Mouse (Mus musculus): Measurements from ENCODE around the gene Majin. TPM values are rescaled to one million over a fixed set of nuclear protein-coding genes. Genes with fewer than 3 reads are reported as not detected.
A peak's percentile ranks its signal among the peaks of the same experiment; 100 is the strongest.

Majin gene
- total RNA-seq, 2 experiments from 2014 or later, result not detected

DNA sequence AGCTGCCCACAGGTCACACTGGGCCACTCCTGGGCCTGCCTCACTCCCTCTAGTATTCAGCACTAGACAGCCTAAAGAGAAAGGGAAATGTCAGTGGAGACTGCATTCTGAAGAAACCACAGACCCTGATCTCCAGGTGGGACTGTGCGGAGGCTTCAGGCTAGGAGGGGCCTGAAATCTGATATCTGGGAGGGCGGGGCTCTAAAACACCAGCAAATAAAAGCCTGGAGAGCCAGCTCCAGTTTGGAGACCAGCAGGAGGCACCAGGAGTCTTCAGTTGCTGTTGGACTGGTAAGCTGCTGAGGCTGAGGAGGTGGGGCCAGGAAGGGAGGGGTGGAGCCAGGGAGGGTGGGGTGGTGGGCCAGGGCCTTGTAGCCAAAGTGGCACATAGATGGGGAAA lies 41.9 kb downstream of the Majin start, which contains the start of gene Gpha2:
Gene Gpha2, plus strand, starts transcription at position 246 of the 400 bp plus-strand sequence.
- intact Hi-C loops (cut with DNase I), result no loop called here
- no peak for DNase-seq

- no peak for DNase-seq
- intact Hi-C loops (cut with DNase I), result no loop called here
Observed at GRCm38 (mm10) chr19:6226763-6227162, 42.6 kb downstream of the Majin start.

DNA sequence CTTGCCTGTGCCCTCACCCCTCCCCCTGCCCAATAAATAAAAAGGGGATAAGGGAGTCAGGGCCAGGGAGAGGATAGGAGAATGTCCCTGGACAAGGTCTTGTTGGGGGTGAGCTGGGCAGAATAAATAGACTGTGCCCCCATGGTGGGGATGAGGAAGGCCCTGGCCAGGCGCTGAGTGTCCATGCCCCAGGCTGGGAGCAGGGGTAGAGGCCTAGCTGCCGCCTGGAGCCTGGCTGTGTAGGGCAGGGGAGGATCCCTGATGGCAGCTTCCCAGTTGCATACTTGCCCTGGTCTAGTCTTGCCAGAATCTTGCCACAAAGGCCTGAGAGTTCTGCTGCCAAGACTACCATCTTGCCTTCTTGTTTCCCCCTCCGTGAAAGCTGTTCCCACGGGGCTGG lies 43.7 kb downstream of the Majin start:
- intact Hi-C loops (cut with DNase I), result no loop called here
- DNase-seq, result no peak

GRCm38 (mm10) chr19:6230411-6230810 lies 46.2 kb downstream of the Majin start:
- DNase-seq, result no peak
- intact Hi-C loops (cut with DNase I), result loop anchor here (5.0 kb wide), 1 partner anchor 88 kb away; the partner anchor contains the start of genes Arl2 and Batf2

DNA sequence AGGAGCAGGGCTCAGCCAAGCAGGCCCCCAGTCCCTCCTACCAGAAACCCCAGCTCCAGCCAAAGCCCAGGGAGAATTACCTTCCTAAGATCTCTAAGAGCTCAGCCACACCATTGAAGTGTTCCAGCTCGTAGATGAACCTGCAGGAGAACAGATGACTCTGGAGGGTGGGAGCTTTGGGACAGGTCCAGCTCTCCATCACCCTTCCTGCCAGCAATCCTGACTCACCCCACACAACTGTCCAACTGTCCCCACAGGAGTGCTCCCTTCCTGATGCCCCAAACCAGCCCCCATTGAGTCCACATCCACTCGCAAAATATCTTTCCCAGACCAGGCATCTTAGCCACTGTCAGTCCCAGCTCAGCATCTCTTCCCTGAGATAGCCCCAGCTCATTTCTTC lies 46.8 kb downstream of the Majin start:
- no peak for DNase-seq
- intact Hi-C loops (cut with DNase I), result loop anchor here (5.0 kb wide), 1 partner anchor 89 kb away; the partner anchor contains the start of genes Arl2 and Batf2

GRCm38 (mm10) chr19:6233647-6234046 lies 49.5 kb downstream of the Majin start:
- intact Hi-C loops (cut with DNase I), result loop anchor here (5.0 kb wide), 1 partner anchor 91 kb away; the partner anchor contains the start of genes Arl2 and Batf2
- peak in 1 of 2 experiments; percentile 12 for DNase-seq

GRCm38 (mm10) chr19:6234337-6235083 lies 50.3 kb downstream of the Majin start:
- peak in 1 of 2 experiments; percentile 18 for DNase-seq
- intact Hi-C loops (cut with DNase I), result loop anchor here (5.0 kb wide), 1 partner anchor 92 kb away; the partner anchor contains the start of genes Arl2 and Batf2

DNA sequence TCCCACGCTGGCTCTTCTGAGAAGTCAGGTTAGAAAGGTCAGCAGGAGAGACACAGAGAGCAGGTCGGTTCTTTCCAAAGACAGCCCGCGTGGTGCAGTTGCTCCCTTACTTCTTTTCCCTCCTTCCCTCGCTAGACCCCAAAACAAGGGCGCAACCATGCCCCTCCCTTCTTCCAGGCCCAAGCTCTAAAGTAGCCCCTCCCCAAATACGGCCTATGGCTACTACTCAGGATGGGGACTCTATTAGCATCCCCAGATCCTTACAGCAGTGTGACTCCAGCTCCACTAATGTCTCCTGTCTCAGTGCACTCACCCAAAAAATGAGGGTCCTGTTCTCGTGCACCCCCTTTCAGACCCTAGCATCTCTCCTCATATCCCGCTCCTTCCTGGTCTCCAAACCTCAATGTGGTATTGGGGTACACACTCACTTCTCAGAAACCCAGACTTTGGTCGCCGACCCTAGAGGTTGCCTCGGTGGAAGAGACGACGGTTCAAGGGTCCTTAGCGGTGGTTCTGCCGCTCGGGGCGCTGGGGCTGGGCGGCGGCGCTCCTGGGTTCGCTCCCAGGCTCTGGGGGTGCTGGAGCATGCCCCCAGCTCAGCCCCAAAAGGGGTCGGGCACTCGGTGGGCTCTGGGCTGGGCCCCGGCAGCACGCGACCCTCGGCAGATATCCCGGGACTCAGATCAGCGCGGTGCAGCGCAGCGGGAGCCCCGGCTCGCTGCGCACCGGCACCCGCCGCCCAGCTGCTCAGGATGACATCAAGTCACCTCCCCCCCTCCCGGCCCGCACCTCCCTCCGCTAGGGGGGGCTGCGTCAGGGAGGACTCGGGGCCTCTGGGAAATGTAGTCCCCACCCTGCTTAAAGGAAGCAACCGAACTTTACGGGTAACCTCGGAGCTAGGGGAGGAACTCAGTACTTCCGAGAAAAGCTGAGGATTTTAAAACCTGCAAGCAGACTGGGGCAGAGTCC lies 51.2 kb downstream of the Majin start, which contains the start of gene Ppp2r5b:
Gene Ppp2r5b, minus strand, starts transcription at position 789 of the 969 bp plus-strand sequence.
- DNase-seq, result peak; percentile 86 to 95
- intact Hi-C loops (cut with DNase I), result no loop called here

GRCm38 (mm10) chr19:6236053-6236441 lies 51.9 kb downstream of the Majin start:
- DNase-seq, result peak; percentile 79 to 86
- intact Hi-C loops (cut with DNase I), result no loop called here

DNA sequence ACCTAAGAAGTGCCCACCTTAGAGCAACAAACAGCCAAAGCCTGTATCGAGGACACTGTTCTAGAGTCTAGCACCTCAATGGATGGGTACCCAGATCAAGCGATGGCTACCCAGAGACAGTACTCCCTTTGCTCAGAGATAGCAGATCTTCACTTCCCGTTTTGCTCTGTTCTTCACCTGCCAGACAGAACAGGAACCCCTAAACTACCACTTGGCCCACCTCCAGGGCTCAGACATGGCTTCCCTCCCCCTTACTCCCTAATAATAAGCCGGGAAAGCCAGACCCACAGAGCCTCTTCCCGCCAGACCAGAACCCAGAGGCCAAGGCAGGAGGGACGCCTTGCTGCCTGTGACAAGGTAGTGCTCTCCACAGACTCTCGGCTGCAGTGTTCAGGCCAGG lies 52.7 kb downstream of the Majin start:
- peak in 1 of 2 experiments; percentile 13 for DNase-seq
- intact Hi-C loops (cut with DNase I), result no loop called here

- intact Hi-C loops (cut with DNase I), result no loop called here
- DNase-seq, result no peak
Observed at GRCm38 (mm10) chr19:6238740-6239139, 54.6 kb downstream of the Majin start.

- intact Hi-C loops (cut with DNase I), result no loop called here
- DNase-seq, result no peak
Observed at GRCm38 (mm10) chr19:6240136-6240535, 55.9 kb downstream of the Majin start.

GRCm38 (mm10) chr19:6240725-6241124 lies 56.5 kb downstream of the Majin start:
- intact Hi-C loops (cut with DNase I), result no loop called here
- no peak for DNase-seq

- intact Hi-C loops (cut with DNase I), result no loop called here
- DNase-seq, result peak; percentile 96 to 98
Observed at GRCm38 (mm10) chr19:6241274-6242107, 57.3 kb downstream of the Majin start, which contains the start of gene Atg2a. TSS of gene Atg2a (plus strand) at chr19:6241668.

GRCm38 (mm10) chr19:6242281-6242680 lies 58.1 kb downstream of the Majin start:
- no peak for DNase-seq
- intact Hi-C loops (cut with DNase I), result no loop called here

DNA sequence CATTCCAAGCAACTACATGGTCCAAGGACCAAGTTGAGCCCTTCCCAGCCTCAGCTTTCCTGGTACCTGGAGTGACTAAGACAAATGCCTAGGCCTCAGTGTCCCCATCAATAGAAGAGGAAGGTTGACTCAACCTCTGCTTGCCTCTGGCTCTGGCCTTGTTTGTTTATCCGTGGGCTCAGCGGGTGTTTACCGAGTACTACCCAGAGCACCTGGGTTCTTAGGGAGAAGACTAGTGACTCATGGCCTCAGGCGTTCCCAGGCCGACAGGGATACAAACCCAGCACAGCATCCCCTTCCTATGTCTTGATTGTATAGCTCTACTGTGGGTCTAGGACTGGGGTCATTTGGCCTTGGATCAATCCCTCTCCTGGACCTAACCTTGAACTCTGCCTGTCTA lies 59.0 kb downstream of the Majin start:
- DNase-seq, result no peak
- intact Hi-C loops (cut with DNase I), result no loop called here

DNA sequence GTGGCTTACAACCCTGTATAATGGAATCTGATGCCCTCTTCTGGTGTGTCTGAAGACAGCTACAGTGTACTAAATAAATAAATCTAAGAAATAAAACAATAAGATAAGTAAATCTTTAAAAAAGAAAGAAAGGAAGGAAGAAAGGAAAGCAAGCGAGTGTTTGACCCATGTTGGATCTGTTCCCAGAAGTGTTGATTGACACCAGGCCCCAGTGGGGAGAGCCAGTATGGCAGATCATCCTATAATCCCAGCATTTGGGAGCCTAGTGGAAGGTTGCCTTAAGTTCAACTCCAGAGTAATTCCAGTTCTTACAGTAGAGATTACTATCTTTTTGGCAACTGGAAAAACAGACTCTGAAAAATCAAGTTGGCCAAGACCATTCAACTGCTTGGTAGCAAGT lies 61.6 kb downstream of the Majin start:
- no peak for DNase-seq
- intact Hi-C loops (cut with DNase I), result loop anchor here (5.0 kb wide), 1 partner anchor 701 kb away; no protein-coding TSS in a partner anchor

- no peak for DNase-seq
- intact Hi-C loops (cut with DNase I), result loop anchor here (5.0 kb wide), 1 partner anchor 700 kb away; no protein-coding TSS in a partner anchor
Observed at GRCm38 (mm10) chr19:6247526-6248300, 63.5 kb downstream of the Majin start.

DNA sequence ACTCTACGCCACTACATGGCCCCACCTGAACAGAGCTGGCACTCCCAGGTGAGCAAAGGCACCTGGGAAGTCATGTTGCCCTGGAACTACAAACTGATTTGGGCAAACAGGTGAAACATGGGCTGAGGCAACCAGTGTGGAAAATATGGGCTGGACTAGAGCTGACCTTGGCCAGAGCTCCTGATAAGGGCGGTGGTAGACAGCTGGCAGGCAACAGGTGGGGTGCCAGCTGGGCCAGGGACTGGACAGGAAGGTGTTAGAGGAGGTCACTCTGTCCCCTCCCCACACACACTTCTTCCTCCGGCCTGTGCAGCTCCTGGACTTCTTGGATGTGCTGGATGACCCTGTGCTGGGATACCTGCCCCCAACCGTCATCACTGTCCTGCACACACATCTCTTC lies 68.8 kb downstream of the Majin start:
- intact Hi-C loops (cut with DNase I), result no loop called here
- DNase-seq, result no peak
